Mouse (Mus musculus): ENCODE results near the gene Gm20532. TPM values are rescaled to one million over a fixed set of nuclear protein-coding genes. Genes with fewer than 3 reads are reported as not detected.

Gm20532 gene
- polyA plus RNA-seq, 1 experiment from 2014 or later = not detected

- peaks cover 19% of the 10 kb centered on the region for H3K4me1 ChIP-seq (replicated peaks)
- ATAC-seq (ENCODE audit: low FRiP score, low read depth) = no peak
- no peak overlapping the region for H3K4me2 ChIP-seq
- no peaks in the 10 kb centered on the region for H3K27me3 ChIP-seq
- H3K27ac ChIP-seq (replicated peaks) = no peak overlapping the region
- H3K9ac ChIP-seq = no peak overlapping the region
- no peaks in the 10 kb centered on the region for H3K9me3 ChIP-seq
- H3K4me3 ChIP-seq = no peak overlapping the region
- WGBS = 96% methylated on average over 2 of the region's 2 CpGs
- no peaks in the 10 kb centered on the region for H3K36me3 ChIP-seq
Measured at GRCm38 (mm10) chr2:26552066-26552465, 34.4 kb upstream of the Gm20532 start.

- H3K27ac ChIP-seq (replicated peaks) = no peak overlapping the region
- H3K9me3 ChIP-seq = no peaks in the 10 kb centered on the region
- peaks cover 13% of the 10 kb centered on the region for H3K4me1 ChIP-seq (replicated peaks)
- WGBS = 83% methylated on average over 9 of the region's 9 CpGs
- H3K27me3 ChIP-seq = no peaks in the 10 kb centered on the region
- no peaks in the 10 kb centered on the region for H3K36me3 ChIP-seq
- ATAC-seq (ENCODE audit: low FRiP score, low read depth) = no peak
- no peak overlapping the region for H3K4me3 ChIP-seq
- no peak overlapping the region for H3K9ac ChIP-seq
- no peak overlapping the region for H3K4me2 ChIP-seq
Measured at GRCm38 (mm10) chr2:26553904-26554303, 32.5 kb upstream of the Gm20532 start.

DNA sequence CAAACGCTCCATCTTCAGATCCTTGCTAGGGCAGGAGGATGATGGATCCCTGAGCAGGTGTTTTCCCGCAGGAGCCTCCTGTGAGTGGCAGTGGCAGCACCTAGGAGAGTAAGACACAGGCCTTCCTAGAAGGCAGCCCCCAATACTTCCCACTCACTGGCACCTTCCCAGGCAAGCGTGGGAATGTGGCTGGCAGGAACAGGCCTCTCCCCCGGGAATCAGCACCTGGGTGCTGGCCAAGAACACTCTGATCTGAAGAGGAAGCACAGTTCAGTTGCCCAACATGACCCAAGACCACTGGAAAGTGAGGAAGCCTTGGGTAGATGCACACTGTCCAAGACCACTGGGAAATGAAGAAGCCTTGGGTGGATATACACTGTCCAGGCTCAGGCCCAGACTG is 31.4 kb upstream of the Gm20532 start:
- H3K36me3 ChIP-seq = no peaks in the 10 kb centered on the region
- H3K9me3 ChIP-seq = no peaks in the 10 kb centered on the region
- no peak overlapping the region for H3K9ac ChIP-seq
- H3K27ac ChIP-seq (replicated peaks) = no peak overlapping the region
- no peak overlapping the region for H3K4me2 ChIP-seq
- no peaks in the 10 kb centered on the region for H3K27me3 ChIP-seq
- H3K4me1 ChIP-seq (replicated peaks) = peaks cover 13% of the 10 kb centered on the region
- H3K4me3 ChIP-seq = no peak overlapping the region
- ATAC-seq (ENCODE audit: low FRiP score, low read depth) = no peak
- WGBS = 81% methylated on average over 4 of the region's 4 CpGs

GRCm38 (mm10) chr2:26556535-26556993 is 29.9 kb upstream of the Gm20532 start:
- 81% methylated on average over 4 of the region's 4 CpGs for WGBS
- peaks cover 5% of the 10 kb centered on the region; the same call in 1 of the 2 replicates for H3K4me1 ChIP-seq (replicated peaks)
- ATAC-seq (ENCODE audit: low FRiP score, low read depth) = no peak
- no peak overlapping the region for H3K27ac ChIP-seq (replicated peaks)
- H3K9me3 ChIP-seq = no peaks in the 10 kb centered on the region
- no peaks in the 10 kb centered on the region for H3K27me3 ChIP-seq
- no peak overlapping the region for H3K4me2 ChIP-seq
- H3K9ac ChIP-seq = no peak overlapping the region
- no peak overlapping the region for H3K4me3 ChIP-seq
- no peaks in the 10 kb centered on the region for H3K36me3 ChIP-seq

GRCm38 (mm10) chr2:26560506-26560905 is 25.9 kb upstream of the Gm20532 start:
- ATAC-seq (ENCODE audit: low FRiP score, low read depth) = no peak
- WGBS = 80% methylated on average over 5 of the region's 5 CpGs
- no peak overlapping the region for H3K9ac ChIP-seq

GRCm38 (mm10) chr2:26561351-26562016 is 25.0 kb upstream of the Gm20532 start:
- Histone ChIP-seq H3K4me3 (no peak overlapping the region), H3K36me3 (no peaks in the 10 kb centered on the region), H3K27ac (replicated peaks) (no peak overlapping the region), H3K9ac (no peak overlapping the region), H3K4me2 (no peak overlapping the region), H3K4me1 (replicated peaks) (peaks cover 8% of the 10 kb centered on the region; the same call in 1 of the 2 replicates), H3K27me3 (no peaks in the 10 kb centered on the region), H3K9me3 (no peaks in the 10 kb centered on the region)
- peak; percentile 72 for ATAC-seq (ENCODE audit: low FRiP score, low read depth)
- 43% methylated on average over 6 of the region's 6 CpGs for WGBS

More at GRCm38 (mm10) chr2:26560506-26560905, 25.9 kb upstream of the Gm20532 start:
- peaks cover 8% of the 10 kb centered on the region; the same call in 1 of the 2 replicates for H3K4me1 ChIP-seq (replicated peaks)
- H3K27me3 ChIP-seq = no peaks in the 10 kb centered on the region
- H3K9me3 ChIP-seq = no peaks in the 10 kb centered on the region
- no peak overlapping the region for H3K4me3 ChIP-seq
- no peak overlapping the region for H3K4me2 ChIP-seq
- no peak overlapping the region for H3K27ac ChIP-seq (replicated peaks)
- H3K36me3 ChIP-seq = no peaks in the 10 kb centered on the region

GRCm38 (mm10) chr2:26566221-26566620 is 20.2 kb upstream of the Gm20532 start:
- Histone ChIP-seq H3K9ac (no peak overlapping the region), H3K27ac (replicated peaks) (no peak overlapping the region), H3K4me3 (no peak overlapping the region), H3K4me2 (no peak overlapping the region), H3K4me1 (replicated peaks) (0 out of 2 replicates have a peak, but pooled peaks cover 3% of the 10 kb centered on the region), H3K36me3 (no peaks in the 10 kb centered on the region), H3K27me3 (no peaks in the 10 kb centered on the region), H3K9me3 (no peaks in the 10 kb centered on the region)
- WGBS = 15% methylated on average over 4 of the region's 4 CpGs
- peak; percentile 39; the same call in 1 of the 2 replicates for ATAC-seq (ENCODE audit: low FRiP score, low read depth)

GRCm38 (mm10) chr2:26570034-26570433 is 16.4 kb upstream of the Gm20532 start:
- Histone ChIP-seq H3K9me3 (no peaks in the 10 kb centered on the region), H3K4me3 (no peak overlapping the region), H3K27ac (replicated peaks) (no peak overlapping the region), H3K36me3 (no peaks in the 10 kb centered on the region), H3K9ac (no peak overlapping the region), H3K4me1 (replicated peaks) (peaks cover 13% of the 10 kb centered on the region), H3K27me3 (no peaks in the 10 kb centered on the region), H3K4me2 (no peak overlapping the region)
- 11% methylated on average over 3 of the region's 3 CpGs for WGBS
- no peak for ATAC-seq (ENCODE audit: low FRiP score, low read depth)

DNA sequence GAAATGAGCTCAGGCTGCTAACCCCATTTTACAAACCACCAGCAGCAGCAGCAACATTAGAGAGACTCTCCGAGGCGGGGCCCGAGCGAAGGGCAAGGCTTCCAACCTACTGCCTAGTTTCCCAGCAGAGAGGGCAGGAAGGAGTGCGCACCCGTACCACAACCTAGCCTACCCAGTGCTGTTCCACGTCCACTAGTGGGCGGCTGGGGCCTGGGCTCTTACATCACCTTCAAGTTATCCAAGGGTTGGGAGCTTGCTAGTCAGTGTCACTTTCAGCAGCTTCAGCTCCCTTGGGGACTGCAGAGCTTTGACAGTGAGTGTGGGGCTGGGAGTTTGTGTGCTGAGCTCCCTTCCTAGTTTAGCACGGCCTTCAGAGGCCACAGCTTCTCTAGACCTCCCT is 15.0 kb upstream of the Gm20532 start:
- 74% methylated on average over 9 of the region's 9 CpGs for WGBS
- H3K4me2 ChIP-seq = no peak overlapping the region
- peaks cover 13% of the 10 kb centered on the region for H3K4me1 ChIP-seq (replicated peaks)
- peak overlapping the region; percentile 34; the same call in 1 of the 2 replicates for H3K27ac ChIP-seq (replicated peaks)
- H3K4me3 ChIP-seq = no peak overlapping the region
- ATAC-seq (ENCODE audit: low FRiP score, low read depth) = no peak
- no peak overlapping the region for H3K9ac ChIP-seq
- H3K36me3 ChIP-seq = no peaks in the 10 kb centered on the region
- H3K27me3 ChIP-seq = no peaks in the 10 kb centered on the region
- H3K9me3 ChIP-seq = no peaks in the 10 kb centered on the region

- no peak overlapping the region for H3K4me2 ChIP-seq
- no peak for ATAC-seq (ENCODE audit: low FRiP score, low read depth)
- H3K4me3 ChIP-seq = no peak overlapping the region
- no peaks in the 10 kb centered on the region for H3K9me3 ChIP-seq
- 76% methylated on average over 5 of the region's 5 CpGs for WGBS
- peaks cover 13% of the 10 kb centered on the region for H3K4me1 ChIP-seq (replicated peaks)
- H3K27me3 ChIP-seq = no peaks in the 10 kb centered on the region
- H3K27ac ChIP-seq (replicated peaks) = peak overlapping the region; percentile 34; the same call in 1 of the 2 replicates
- no peaks in the 10 kb centered on the region for H3K36me3 ChIP-seq
- H3K9ac ChIP-seq = no peak overlapping the region
Measured at GRCm38 (mm10) chr2:26571826-26572225, 14.6 kb upstream of the Gm20532 start.

GRCm38 (mm10) chr2:26573396-26573795 is 13.0 kb upstream of the Gm20532 start:
- peak overlapping the region; percentile 24; the same call in 1 of the 2 replicates for H3K4me2 ChIP-seq
- H3K4me3 ChIP-seq = no peak overlapping the region
- H3K4me1 ChIP-seq (replicated peaks) = peaks cover 13% of the 10 kb centered on the region
- H3K27ac ChIP-seq (replicated peaks) = peak overlapping the region; percentile 57; the same call in 1 of the 2 replicates
- no peaks in the 10 kb centered on the region for H3K36me3 ChIP-seq
- H3K27me3 ChIP-seq = no peaks in the 10 kb centered on the region
- no peak overlapping the region for H3K9ac ChIP-seq
- 40% methylated on average over 12 of the region's 12 CpGs for WGBS
- ATAC-seq (ENCODE audit: low FRiP score, low read depth) = peak; percentile 69
- H3K9me3 ChIP-seq = no peaks in the 10 kb centered on the region

GRCm38 (mm10) chr2:26573807-26574206 is 12.6 kb upstream of the Gm20532 start:
- peak overlapping the region; percentile 24; the same call in 1 of the 2 replicates for H3K4me2 ChIP-seq
- H3K27ac ChIP-seq (replicated peaks) = peak overlapping the region; percentile 57; the same call in 1 of the 2 replicates

More at GRCm38 (mm10) chr2:26573807-26574206, 12.6 kb upstream of the Gm20532 start:
- Histone ChIP-seq H3K27me3 (no peaks in the 10 kb centered on the region), H3K36me3 (no peaks in the 10 kb centered on the region), H3K4me3 (no peak overlapping the region), H3K4me1 (replicated peaks) (peaks cover 13% of the 10 kb centered on the region), H3K9ac (no peak overlapping the region), H3K9me3 (no peaks in the 10 kb centered on the region)
- WGBS = 18% methylated on average over 5 of the region's 5 CpGs
- no peak for ATAC-seq (ENCODE audit: low FRiP score, low read depth)
